Mouse (Mus musculus): ENCODE measurements around the gene Lmo7.

DNA sequence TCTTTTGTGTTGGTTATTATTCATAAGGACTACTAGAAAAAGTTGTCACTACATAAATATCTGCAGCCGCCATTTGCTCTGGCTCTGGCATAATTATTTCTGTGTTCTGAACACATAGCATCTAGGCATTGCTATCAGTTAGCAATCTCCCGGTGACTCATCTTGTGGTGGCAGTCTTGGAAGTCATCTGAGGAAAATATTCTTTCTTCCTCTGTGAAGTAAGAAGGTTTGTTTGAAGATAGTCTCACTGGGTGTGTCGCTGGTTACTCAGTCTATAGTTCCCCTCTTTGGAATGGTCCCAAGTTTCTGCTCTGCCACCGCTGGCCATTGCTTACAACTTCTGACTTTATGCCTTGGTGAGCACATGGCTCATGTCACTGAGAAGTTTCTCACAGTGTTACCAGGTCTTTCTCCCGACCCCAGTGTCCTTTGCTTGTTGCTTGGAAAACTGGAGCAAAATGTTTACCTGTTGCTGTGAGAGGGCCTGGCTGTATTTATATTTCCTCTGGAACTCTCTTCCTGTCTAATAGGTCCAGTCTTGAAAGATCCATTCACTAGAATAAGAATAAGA, 68.3 kb downstream of the Lmo7 start:
- TF ChIP-seq CTCF (IDR thresholded peaks at IDR 0.05; ENCODE audit: insufficient read depth, low read length) (no peak), POLR2A (IDR thresholded peaks at IDR 0.05; ENCODE audit: borderline replicate concordance, extremely low read depth, low read depth, low read length) (no peak)
